Mouse (Mus musculus) naive thymus-derived CD4-positive, alpha-beta T cell, adult 2 months (primary cell): Measurements from ENCODE around the gene Sort1.

Experiments
- DNase-seq: peaks from one replicate; pipeline ENCODE4 v3.0.0-alpha.2; 2011; ENCODE audit warnings: low read depth

Gene Sort1

GRCm38 (mm10) chr3:108383485-108384354 lies 99.8 kb downstream of the Sort1 start, which contains the start of gene Psrc1:
TSS of gene Psrc1 (plus strand) at chr3:108383839.
- peak; percentile 59 for DNase-seq

DNA sequence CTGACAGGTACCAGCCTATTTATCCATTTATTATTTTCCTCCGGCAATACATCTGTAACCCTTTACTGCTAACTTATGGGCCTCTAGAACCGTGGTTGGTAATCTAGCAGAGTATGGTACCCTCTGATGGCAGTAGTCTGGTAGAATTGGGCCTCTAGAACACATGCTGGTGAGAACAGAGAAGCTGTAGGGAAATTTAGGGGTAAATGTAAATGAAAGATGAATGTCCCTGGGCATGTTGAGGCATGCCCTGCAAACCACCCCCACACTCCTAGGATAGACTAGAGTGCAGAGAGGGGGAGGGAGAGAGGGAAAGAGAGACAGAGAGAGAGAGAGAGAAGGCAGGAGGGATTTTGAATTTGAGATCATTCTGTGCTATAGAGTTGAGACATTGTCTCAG lies 100.5 kb downstream of the Sort1 start:
- no peak for DNase-seq

GRCm38 (mm10) chr3:108386186-108386585 lies 102.3 kb downstream of the Sort1 start:
- no peak for DNase-seq

DNA sequence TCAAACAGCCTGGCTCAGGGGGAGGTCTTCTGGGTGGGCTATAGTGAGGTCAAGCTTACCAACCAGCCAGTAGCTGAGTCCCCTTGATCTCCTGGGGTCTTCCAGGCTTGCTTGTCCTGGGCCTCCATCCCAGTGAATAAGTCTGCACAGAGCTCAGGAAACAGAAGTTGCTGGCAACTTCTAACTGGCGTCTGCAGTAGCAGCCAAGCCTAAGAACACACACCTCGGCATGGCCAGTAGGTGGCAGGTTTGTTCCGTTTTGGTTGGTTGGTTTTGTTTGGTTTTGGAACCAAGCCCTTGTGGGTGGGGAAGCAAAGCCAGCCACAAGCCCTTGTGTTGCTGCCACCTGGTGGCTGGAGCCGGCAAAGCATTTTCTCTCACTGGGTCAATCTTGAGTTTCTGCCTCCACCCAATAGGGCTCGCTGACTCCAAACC lies 105.2 kb downstream of the Sort1 start:
- DNase-seq, result peak; percentile 98

DNA sequence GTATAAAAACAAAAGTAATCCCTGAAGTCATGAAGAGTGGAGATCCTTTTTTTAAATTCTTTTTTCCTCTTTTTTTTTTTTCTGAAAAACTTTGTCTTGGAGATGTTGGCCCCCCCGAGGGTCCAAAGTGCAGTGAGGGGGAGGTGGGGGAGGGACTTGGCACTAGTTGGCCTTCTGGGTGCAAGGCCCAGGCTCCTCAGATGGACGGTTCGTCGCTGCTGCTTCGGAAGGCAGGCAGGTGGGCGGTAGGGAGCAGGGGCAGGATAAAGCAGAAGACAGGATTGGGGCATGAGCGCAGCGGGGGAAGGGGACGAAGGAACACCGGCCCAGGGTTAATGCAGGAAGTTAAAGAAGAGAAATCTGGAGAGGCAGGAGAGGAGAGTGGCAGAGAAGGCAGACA lies 108.4 kb downstream of the Sort1 start:
- DNase-seq, result no peak

DNA sequence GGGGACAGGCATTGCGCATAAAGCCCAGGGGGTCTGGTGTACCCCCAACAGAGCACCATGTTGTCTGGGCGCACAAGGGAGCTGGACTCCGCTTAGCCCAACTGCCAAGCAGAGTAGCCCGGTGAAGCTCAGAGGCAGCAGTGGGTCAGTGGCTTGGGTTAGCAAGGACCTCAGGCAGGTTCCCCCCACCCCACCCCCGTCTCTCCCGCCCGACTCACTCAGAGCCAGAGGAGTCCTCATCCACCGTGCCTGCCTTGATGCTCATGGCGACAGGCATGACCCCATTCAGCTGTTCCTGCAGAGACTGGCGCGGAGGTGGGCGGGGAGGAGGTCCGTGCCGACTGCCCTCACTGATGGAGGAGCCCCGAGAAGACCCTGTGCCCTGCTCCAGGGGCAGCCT lies 108.9 kb downstream of the Sort1 start:
- DNase-seq, result no peak

DNA sequence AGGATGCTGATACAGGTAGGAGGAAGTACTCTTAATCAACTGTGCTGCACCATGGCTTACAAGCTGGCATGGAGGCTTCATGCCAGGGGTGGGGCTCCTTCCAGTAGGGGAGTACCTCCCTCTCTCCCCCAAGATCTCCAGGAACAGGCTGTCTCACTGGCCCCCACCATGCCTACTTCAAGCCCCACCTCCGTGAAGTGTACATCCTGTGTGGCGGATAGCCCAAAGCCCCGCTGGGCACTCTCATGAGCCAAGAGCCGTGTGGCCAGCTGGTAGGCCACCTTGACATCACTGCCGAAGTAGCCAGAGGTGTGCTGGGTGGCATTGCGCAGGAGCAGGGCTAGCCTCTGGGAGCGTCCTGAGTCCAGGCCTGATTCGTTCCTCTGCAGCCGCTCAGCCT lies 114.4 kb downstream of the Sort1 start:
- no peak for DNase-seq

DNA sequence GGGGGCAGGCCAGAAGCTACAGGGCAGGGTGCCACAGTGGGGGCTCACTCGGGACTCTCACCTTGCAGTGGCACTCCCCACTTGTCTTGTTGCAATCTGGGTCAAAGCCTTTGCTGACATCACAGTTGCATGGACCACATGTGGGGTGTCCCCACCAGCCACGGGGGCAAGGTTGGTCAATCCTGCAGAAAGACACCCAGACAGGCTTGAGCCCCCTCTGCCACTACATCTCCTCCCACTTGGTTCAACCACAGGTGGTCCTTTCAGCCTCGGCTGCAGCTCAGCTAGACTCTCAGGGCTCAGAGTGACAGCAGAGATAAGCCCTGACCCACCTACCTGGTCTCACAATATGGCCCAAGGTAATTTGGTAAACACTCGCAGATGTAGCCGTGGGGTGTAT lies 116.6 kb downstream of the Sort1 start:
- no peak for DNase-seq

- DNase-seq, result peak; percentile 95
Observed at GRCm38 (mm10) chr3:108401692-108402527, 118.0 kb downstream of the Sort1 start.

GRCm38 (mm10) chr3:108402528-108402920 lies 118.6 kb downstream of the Sort1 start:
- DNase-seq, result no peak

DNA sequence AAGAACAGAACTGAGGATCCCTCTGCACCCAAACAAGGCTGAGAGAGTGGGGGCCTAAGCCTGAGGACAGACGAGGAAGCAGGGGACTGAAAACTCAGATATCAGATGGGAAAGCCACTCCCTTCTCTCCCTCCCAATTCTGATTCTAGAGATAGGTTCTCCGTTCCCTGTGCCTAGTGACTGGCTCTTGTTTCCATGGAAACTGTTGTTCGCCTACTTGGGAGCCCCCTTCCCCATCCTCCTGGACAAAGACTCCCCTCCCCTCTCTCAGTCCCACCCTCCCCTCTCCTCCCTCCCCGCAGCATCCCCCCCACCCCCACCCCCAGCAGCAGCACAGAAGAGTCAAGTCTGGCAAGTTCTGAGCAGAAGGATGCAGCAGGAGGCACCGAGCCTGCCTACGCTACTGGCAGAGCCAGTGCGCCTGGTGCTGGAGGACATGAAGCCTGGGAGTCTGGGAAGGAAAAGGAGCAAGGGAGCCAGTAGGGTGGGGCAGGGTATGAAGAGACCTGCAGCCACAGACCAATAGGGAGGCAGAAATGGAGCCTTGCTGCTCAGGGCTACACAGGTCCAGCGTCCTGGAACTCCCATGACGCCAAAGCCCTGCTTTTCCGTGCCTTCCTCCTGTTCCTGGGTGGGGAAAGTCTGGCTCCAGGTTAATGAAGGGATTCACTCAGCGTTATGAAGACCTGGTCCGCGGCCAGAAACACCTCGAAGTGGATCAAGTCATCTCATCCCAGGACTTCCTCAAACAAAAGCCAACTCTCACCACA lies 121.8 kb downstream of the Sort1 start:
- DNase-seq, result no peak

DNA sequence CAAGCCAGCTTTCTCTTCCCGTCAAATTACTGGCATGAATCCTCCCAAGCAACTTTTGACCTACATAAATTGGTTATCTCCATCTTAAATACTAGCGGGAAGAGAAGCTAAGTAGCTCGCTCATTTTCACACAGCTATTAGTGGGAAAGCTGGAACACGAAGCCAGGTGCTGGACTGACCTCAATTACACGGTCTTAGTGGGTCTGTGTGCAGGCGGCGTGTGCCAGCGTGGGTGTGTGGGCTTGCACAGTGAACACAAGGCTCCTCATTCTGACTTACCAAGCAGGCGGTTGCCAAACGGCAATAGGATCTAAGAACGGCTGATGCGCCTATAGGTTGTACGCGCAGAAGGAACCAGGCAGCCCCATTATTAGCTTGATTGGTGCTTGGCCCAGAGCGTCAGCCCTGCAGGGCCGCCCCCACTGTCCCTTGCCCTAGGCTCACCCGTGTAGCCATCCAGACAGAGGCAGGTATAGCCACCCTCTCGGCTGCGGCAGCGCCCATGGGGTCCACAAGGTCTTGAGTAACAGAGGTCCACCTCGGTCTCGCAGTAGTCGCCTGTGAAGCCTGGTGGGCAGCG lies 122.5 kb downstream of the Sort1 start:
- DNase-seq, result no peak

- no peak for DNase-seq
Observed at GRCm38 (mm10) chr3:108408517-108409008, 124.7 kb downstream of the Sort1 start.

DNA sequence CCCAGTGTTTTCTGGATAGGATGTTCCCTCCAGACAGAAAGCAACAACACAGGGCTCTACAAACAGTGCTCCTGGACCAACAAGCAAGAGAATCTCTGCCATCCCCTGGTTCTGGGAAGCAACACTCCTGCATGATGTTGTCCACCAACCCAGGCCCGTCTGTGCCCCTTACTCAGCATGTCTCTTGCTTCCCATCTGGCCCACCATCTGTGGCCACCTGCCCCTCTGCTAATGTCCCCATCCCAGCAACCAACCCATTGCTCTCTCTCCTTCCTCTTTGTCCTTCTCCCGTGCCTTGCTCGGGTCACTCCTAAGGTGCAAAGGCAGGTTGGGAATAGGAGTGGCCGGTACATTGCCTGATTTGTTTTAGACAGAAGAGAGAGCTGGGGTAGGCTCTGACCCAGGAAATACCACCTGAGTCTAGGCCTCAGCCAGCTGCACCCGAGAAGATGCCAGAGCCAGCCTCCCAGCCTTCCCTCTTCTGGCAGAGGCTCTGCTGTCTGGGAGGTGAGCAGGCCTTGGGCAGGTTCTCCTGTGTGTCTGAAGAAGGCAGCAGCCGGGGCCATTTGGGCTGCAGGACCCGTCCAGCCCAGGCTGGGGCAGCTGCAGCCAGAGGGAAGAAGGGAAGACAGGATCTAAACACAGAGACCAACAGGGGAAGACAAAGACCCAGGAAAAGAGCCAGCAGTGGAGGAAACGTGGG lies 125.9 kb downstream of the Sort1 start:
- no peak for DNase-seq

DNA sequence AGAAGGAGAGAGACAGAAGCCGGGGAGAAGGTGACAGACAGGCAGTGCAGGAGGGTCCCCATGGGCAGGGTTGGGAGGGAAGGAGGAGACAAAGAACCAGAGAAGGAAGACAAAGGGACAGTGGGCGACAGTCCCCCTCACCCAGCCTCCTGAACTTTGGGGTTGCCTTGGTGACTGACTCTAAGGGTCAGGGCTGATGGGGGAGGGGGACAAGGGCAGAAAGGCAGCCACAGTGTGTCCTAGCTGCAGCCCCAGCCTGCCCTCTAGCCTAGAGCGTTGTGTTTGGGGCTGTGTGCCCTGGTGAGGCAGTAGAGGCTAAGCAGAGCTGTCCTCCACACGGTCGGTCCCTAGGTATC lies 126.5 kb downstream of the Sort1 start:
- DNase-seq, result no peak
